In the genomic region with DNA sequence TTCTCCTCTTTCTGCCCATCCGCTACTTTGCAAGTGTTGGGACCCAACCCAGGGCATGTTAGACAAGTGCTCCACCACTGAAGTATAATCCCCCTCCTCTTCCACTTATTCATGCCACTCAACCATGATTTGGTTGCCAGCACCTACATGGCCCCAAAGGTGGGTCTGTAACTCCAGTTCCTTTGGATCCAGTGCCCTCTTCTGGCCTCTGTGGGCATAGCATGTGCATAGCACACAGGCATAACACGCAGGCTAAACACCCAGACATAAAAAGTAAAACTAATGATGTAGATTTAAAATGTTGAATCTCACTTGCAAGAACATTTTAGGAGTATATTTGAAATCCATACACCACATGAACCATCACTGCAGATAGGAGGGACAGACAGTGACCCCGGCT, we compare ENCODE assay signal across 9 mouse cellular contexts.
DNase-seq lines count a peak whose midpoint lies in the region; ATAC-seq and TF ChIP-seq lines count a peak whose summit lies in the region.
"Had no signal": no experiment of that assay in that cellular context is flagged by ENCODE, and none has a peak within 500 bp of the region (broad histone marks: within the 10 kb centered on the region; RNA-seq: fewer than 3 reads in every experiment).

No protein-coding gene starts in this region.

- ATAC-seq in intestine, postnatal 0 days: no peak
- no peak for ATAC-seq in intestine, embryonic 16.5 days
- no peak for ATAC-seq in megakaryocyte, adult 5-6 weeks (ENCODE audit: poor library complexity, severe bottlenecking)
- ATAC-seq in stomach, postnatal 0 days (ENCODE audit: low FRiP score, low TSS enrichment): no peak
- no peak for ATAC-seq in midbrain, embryonic 14.5 days (ENCODE audit: low FRiP score, low TSS enrichment)

- no peaks in the 10 kb centered on the region for H3K4me1 ChIP-seq in intestine, postnatal 0 days (replicated peaks; ENCODE audit: control insufficient read depth, insufficient read depth, low read length)
- H3K4me1 ChIP-seq in intestine, embryonic 16.5 days (ENCODE audit: control insufficient read depth, insufficient read depth, low read length): 0 out of 2 replicates have a peak, but pooled peaks cover 2% of the 10 kb centered on the region
- H3K4me1 ChIP-seq in megakaryocyte, embryonic 14.5 days: peaks cover 17% of the 10 kb centered on the region
- H3K4me1 ChIP-seq in bone marrow, adult 2 months (ENCODE audit: control insufficient read depth, insufficient read depth, low read length): no peaks in the 10 kb centered on the region
- H3K4me1 ChIP-seq in stomach, postnatal 0 days (replicated peaks; ENCODE audit: control insufficient read depth, insufficient read depth): no peaks in the 10 kb centered on the region
- peaks cover 8% of the 10 kb centered on the region for H3K4me1 ChIP-seq in midbrain, embryonic 14.5 days (ENCODE audit: control insufficient read depth, insufficient read depth, low read length)

- no peak overlapping the region for H3K27ac ChIP-seq in intestine, postnatal 0 days (ENCODE audit: low read depth, low read length)
- H3K27ac ChIP-seq in intestine, embryonic 16.5 days (ENCODE audit: low read length): no peak overlapping the region
- no peak overlapping the region for H3K27ac ChIP-seq in bone marrow, adult 2 months (ENCODE audit: control insufficient read depth, insufficient read depth, low read depth, low read length, poor library complexity)
- no peak overlapping the region for H3K27ac ChIP-seq in stomach, postnatal 0 days (replicated peaks)
- H3K27ac ChIP-seq in midbrain, embryonic 14.5 days (replicated peaks; ENCODE audit: low read depth, low read length): no peak overlapping the region
- H3K27ac ChIP-seq: limb, embryonic 12.5 days had no signal

- H3K27me3 ChIP-seq in intestine, postnatal 0 days (replicated peaks; ENCODE audit: control insufficient read depth, insufficient read depth, low read length): no peaks in the 10 kb centered on the region
- no peaks in the 10 kb centered on the region for H3K27me3 ChIP-seq in intestine, embryonic 16.5 days (replicated peaks; ENCODE audit: control insufficient read depth, insufficient read depth, low read length)
- peaks cover 45% of the 10 kb centered on the region for H3K27me3 ChIP-seq in megakaryocyte, embryonic 14.5 days (replicated peaks)
- H3K27me3 ChIP-seq in stomach, postnatal 0 days (ENCODE audit: control insufficient read depth, insufficient read depth, low read length): no peaks in the 10 kb centered on the region
- H3K27me3 ChIP-seq in midbrain, embryonic 14.5 days (ENCODE audit: control insufficient read depth, insufficient read depth, low read length): no peaks in the 10 kb centered on the region
- H3K27me3 ChIP-seq: limb, embryonic 12.5 days had no signal

- no peak overlapping the region for H3K4me2 ChIP-seq in intestine, postnatal 0 days (replicated peaks; ENCODE audit: low read depth)
- no peak overlapping the region for H3K4me2 ChIP-seq in intestine, embryonic 16.5 days (ENCODE audit: low read depth, low read length)
- no peak overlapping the region for H3K4me2 ChIP-seq in stomach, postnatal 0 days (replicated peaks; ENCODE audit: low read depth)
- no peak overlapping the region for H3K4me2 ChIP-seq in midbrain, embryonic 14.5 days (ENCODE audit: low read length)
- H3K4me2 ChIP-seq: limb, embryonic 12.5 days had no signal

- no peak for DNase-seq in stomach, postnatal 0 days (ENCODE audit: low spot score)
- DNase-seq in midbrain, embryonic 14.5 days: no peak
- DNase-seq: cerebellum, adult 11 months had no signal

- no peaks in the 10 kb centered on the region for H3K36me3 ChIP-seq in intestine, postnatal 0 days (ENCODE audit: control insufficient read depth, insufficient read depth)
- 0 out of 2 replicates have a peak, but pooled peaks cover 2% of the 10 kb centered on the region for H3K36me3 ChIP-seq in intestine, embryonic 16.5 days (ENCODE audit: control insufficient read depth, insufficient read depth, low read length)
- H3K36me3 ChIP-seq in megakaryocyte, embryonic 14.5 days (replicated peaks; ENCODE audit: low read length): no peaks in the 10 kb centered on the region
- H3K36me3 ChIP-seq in stomach, postnatal 0 days (ENCODE audit: control insufficient read depth, insufficient read depth, low read length): no peaks in the 10 kb centered on the region
- H3K36me3 ChIP-seq in midbrain, embryonic 14.5 days (ENCODE audit: control insufficient read depth, insufficient read depth, low read length): peaks cover 8% of the 10 kb centered on the region; the same call in 1 of the 2 replicates

- no peak for TF ChIP-seq POLR2A in bone marrow, adult 2 months (IDR thresholded peaks at IDR 0.05; ENCODE audit: borderline replicate concordance, control insufficient read depth, low read depth, low read length)

- TF ChIP-seq EP300 in stomach, postnatal 0 days (optimal IDR thresholded peaks at IDR 0.05): no peak

- no peak overlapping the region for H3K9ac ChIP-seq in intestine, postnatal 0 days (ENCODE audit: low read depth, low read length)
- no peak overlapping the region for H3K9ac ChIP-seq in intestine, embryonic 16.5 days (ENCODE audit: low read depth, low read length)
- no peak overlapping the region for H3K9ac ChIP-seq in stomach, postnatal 0 days (ENCODE audit: low read length)
- no peak overlapping the region for H3K9ac ChIP-seq in midbrain, embryonic 14.5 days (replicated peaks; ENCODE audit: low read length)
- H3K9ac ChIP-seq: limb, embryonic 12.5 days had no signal

- peak; percentile 58 for TF ChIP-seq CTCF in intestine, postnatal 0 days (IDR thresholded peaks at IDR 0.05; ENCODE audit: low read depth)
- TF ChIP-seq CTCF in bone marrow, adult 2 months (IDR thresholded peaks at IDR 0.05; ENCODE audit: control insufficient read depth, insufficient read depth, low read length): peak; percentile 6; the same call in 1 of the 2 replicates
- TF ChIP-seq CTCF in stomach, postnatal 0 days (IDR thresholded peaks at IDR 0.05; ENCODE audit: low read depth): peak; percentile 59

- H3K9me3 ChIP-seq in intestine, postnatal 0 days (ENCODE audit: control insufficient read depth): no peaks in the 10 kb centered on the region
- H3K9me3 ChIP-seq in intestine, embryonic 16.5 days (ENCODE audit: control insufficient read depth, low read length): 0 out of 2 replicates have a peak, but pooled peaks cover 3% of the 10 kb centered on the region
- peaks cover 21% of the 10 kb centered on the region for H3K9me3 ChIP-seq in megakaryocyte, embryonic 14.5 days
- no peaks in the 10 kb centered on the region for H3K9me3 ChIP-seq in stomach, postnatal 0 days (ENCODE audit: control insufficient read depth, low read length)
- peaks cover 2% of the 10 kb centered on the region; the same call in 1 of the 2 replicates for H3K9me3 ChIP-seq in midbrain, embryonic 14.5 days (ENCODE audit: control insufficient read depth, low read length)

- 94% methylated on average over 3 of the region's 3 CpGs for WGBS in intestine, postnatal 0 days
- 95% methylated on average over 3 of the region's 3 CpGs for WGBS in intestine, embryonic 16.5 days
- WGBS in bone marrow, adult 2 months: 89% methylated on average over 3 of the region's 3 CpGs
- WGBS in stomach, postnatal 0 days: 99% methylated on average over 3 of the region's 3 CpGs
- 95% methylated on average over 3 of the region's 3 CpGs for WGBS in midbrain, embryonic 14.5 days

- no peak overlapping the region for H3K4me3 ChIP-seq in intestine, postnatal 0 days (ENCODE audit: low read depth, low read length)
- H3K4me3 ChIP-seq in intestine, embryonic 16.5 days (ENCODE audit: low read length): no peak overlapping the region
- peak overlapping the region; percentile 81 for H3K4me3 ChIP-seq in megakaryocyte, embryonic 14.5 days (replicated peaks)
- H3K4me3 ChIP-seq in bone marrow, adult 2 months (replicated peaks; ENCODE audit: control insufficient read depth, low read depth, low read length): no peak overlapping the region
- no peak overlapping the region for H3K4me3 ChIP-seq in stomach, postnatal 0 days (ENCODE audit: low read depth, low read length)
- no peak overlapping the region for H3K4me3 ChIP-seq in midbrain, embryonic 14.5 days (replicated peaks; ENCODE audit: low read depth, low read length)
- H3K4me3 ChIP-seq: limb, embryonic 12.5 days had no signal

Comparison
In these comparisons a context has a peak if more than half of its experiments do, and no peak if none do; other contexts are left out.
1. CTCF ChIP-seq: peak in every context shown above with its lines; median percentile 59 in stomach, postnatal 0 days; 58 in intestine, postnatal 0 days; 6 in bone marrow, adult 2 months.